Mouse (Mus musculus) liver, postnatal 0 days (tissue): ENCODE measurements at regions not wholly inside any gene's neighbourhood (a gene's known extent, or its start where the extent isn't known, plus 50 kb on each side); places are given as distances from the start of the nearest gene placed in this dataset.

Source experiments
- ATAC-seq: fragments of 200-750 bp; cut with Nextera tagmentation; 2 replicates; pipeline ENCODE4 v1.8.0; 2017; ENCODE audit warnings: mild to moderate bottlenecking, moderate library complexity
- DNase-seq: peaks from one replicate; pipeline ENCODE4 v3.0.0-alpha.2; 2016
- H3K27ac ChIP-seq: fragments of 300-500 bp; sonication (generic); 2 replicates; pipeline ENCODE4 v1.5.1; 2014; ENCODE audit warnings: antibody characterized with exemption, moderate library complexity, mild to moderate bottlenecking, low read depth
- H3K27me3 ChIP-seq: fragments of 300-500 bp; sonication (generic); 2 replicates; pipeline ENCODE4 v1.6.1; 2014; ENCODE audit warnings: low read length, control low read depth, mixed read lengths; ENCODE audit not compliant: insufficient read depth
- H3K36me3 ChIP-seq: fragments of 300-500 bp; sonication (generic); replicated peaks from 2 replicates; pipeline ENCODE4 v1.6.1; 2014; ENCODE audit warnings: mild to moderate bottlenecking, control low read depth, low read length, moderate library complexity, mixed read lengths; ENCODE audit not compliant: insufficient read depth
- H3K4me1 ChIP-seq: fragments of 300-500 bp; sonication (generic); 2 replicates; pipeline ENCODE4 v1.6.1; 2014; ENCODE audit warnings: antibody characterized with exemption, mild to moderate bottlenecking, control low read depth; ENCODE audit not compliant: insufficient read depth
- H3K4me2 ChIP-seq: fragments of 300-500 bp; sonication (generic); 2 replicates; pipeline ENCODE4 v1.6.1; 2014; ENCODE audit warnings: low read depth, mild to moderate bottlenecking, low read length, moderate library complexity, mixed read lengths
- H3K4me3 ChIP-seq: fragments of 300-500 bp; sonication (generic); 2 replicates; pipeline ENCODE4 v1.5.1; 2014; ENCODE audit warnings: low read depth, low read length
- H3K9ac ChIP-seq: fragments of 300-500 bp; sonication (generic); replicated peaks from 2 replicates; pipeline ENCODE4 v1.6.1; 2014; ENCODE audit warnings: mild to moderate bottlenecking, moderate library complexity
- H3K9me3 ChIP-seq: fragments of 300-500 bp; sonication (generic); 2 replicates; pipeline ENCODE4 v1.6.1; 2016; ENCODE audit warnings: mild to moderate bottlenecking, control low read depth, low read length, mixed read lengths
- CTCF ChIP-seq: sonication (generic); IDR thresholded peaks from 2 replicates; pipeline ENCODE4 v1.5.1; 2016; ENCODE audit warnings: antibody characterized with exemption, low read depth
- EP300 ChIP-seq: IDR thresholded peaks from 2 replicates; pipeline ENCODE4 v1.6.1; 2016; ENCODE audit warnings: antibody characterized with exemption, low read depth, mild to moderate bottlenecking
- WGBS: fragments of 180-500 bp; shearing (Covaris S2); extraction: QIAGEN DNeasy Blood & Tissue Kit; methylation state at CpG from one replicate; pipeline ENCODE4 v1.1.7; 2014; ENCODE audit not compliant: insufficient replicate concordance; 5-methylcytosine and 5-hydroxymethylcytosine counted together

DNA sequence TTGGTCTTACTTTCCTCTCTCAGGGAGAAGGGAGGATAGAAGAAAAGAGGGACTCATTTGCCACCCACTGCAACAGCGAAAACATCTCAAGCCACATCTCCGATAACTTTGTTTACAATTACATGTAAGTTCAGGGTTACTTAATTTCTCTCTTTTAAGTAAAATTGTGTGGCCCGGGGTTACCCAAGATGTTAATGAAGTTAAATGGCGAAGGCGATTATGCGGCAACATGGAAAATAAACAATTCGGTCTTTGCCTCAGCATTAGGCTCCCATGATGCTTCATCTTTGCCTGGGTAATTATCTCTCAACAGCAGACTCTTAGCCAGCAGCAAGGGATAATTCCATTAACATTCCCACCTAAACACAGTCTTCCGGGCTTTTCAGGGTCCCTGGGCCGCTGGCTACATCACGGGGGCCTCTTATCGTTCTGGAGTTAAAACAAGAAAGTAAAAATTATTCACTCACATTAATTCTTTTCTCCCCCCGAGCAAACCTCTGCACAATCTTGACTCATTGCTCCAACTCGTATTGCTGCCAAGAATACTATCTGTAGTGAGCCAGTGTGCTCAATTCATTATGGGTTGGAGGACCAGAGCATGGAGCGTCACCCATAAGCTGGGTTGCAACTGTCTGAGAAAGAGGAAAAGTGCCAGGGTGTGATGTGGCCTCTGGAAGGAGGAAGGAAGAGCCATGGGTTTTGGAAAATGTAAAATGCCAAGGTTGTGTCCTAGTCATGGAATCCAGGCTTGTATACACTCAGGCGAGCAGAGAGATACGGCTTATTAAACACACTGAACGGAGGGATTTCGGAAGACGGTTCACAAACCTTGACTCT is 226.5 kb upstream of the Klf3 start:
- no peak for ATAC-seq
- DNase-seq, result no peak
- no peaks in the 10 kb centered on the region for H3K27me3 ChIP-seq
- H3K4me1 ChIP-seq, result peaks cover 25% of the 10 kb centered on the region
- H3K9ac ChIP-seq, result no peak overlapping the region
- no peak overlapping the region for H3K27ac ChIP-seq
- H3K9me3 ChIP-seq, result no peaks in the 10 kb centered on the region
- H3K4me2 ChIP-seq, result no peak overlapping the region
- WGBS, result 81% methylated on average over 19 of the region's 19 CpGs
- TF ChIP-seq CTCF, result no peak
- TF ChIP-seq EP300, result no peak
- H3K4me3 ChIP-seq, result no peak overlapping the region
- no peaks in the 10 kb centered on the region for H3K36me3 ChIP-seq

DNA sequence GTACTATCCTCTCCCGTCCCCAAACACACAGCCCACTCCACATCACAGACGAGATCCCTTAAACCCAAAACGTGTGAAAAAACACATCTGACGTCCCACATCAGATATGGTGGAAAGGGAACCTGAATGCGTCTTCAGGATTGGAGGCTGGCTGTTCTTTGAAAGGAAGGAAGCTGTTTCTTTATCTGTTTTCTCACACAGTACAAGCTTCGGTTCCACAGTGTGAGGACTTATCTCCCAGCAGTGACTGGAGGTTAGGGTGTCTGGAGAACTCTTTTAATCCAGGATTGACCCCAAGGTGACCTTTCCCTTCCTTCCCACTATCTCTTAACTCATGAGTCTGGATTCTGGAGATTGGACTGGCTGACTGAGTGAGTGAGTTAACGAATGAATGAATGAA is 225.8 kb upstream of the Klf3 start:
- no peak overlapping the region for H3K4me3 ChIP-seq
- H3K27me3 ChIP-seq, result no peaks in the 10 kb centered on the region
- H3K9me3 ChIP-seq, result no peaks in the 10 kb centered on the region
- no peak overlapping the region; the same call in 1 of the 2 replicates for H3K27ac ChIP-seq
- no peak for DNase-seq
- ATAC-seq, result no peak
- H3K9ac ChIP-seq, result no peak overlapping the region
- no peaks in the 10 kb centered on the region for H3K36me3 ChIP-seq
- 42% methylated on average over 7 of the region's 7 CpGs for WGBS
- peaks cover 25% of the 10 kb centered on the region for H3K4me1 ChIP-seq
- TF ChIP-seq EP300 (peak; percentile 87), CTCF (no peak)
- no peak overlapping the region for H3K4me2 ChIP-seq

DNA sequence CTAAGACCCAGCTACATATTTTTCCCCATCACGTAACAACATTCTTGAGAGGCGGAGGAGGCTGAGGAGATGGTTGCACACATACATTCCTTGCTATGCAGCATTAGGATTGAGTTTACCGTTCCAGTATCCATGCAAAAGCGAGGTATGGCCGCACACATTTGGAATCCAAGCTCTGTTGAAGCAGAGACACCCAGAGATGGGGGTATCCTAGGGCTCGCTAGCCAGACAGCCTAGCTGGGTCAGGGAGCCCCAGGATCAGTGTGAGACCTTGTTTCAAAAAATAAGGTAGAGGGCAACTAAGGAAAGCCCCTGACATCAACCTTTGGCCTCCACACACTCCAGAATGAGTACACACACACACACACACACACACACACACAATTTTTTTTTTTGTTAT is 224.7 kb upstream of the Klf3 start:
- Histone ChIP-seq H3K36me3 (no peaks in the 10 kb centered on the region), H3K27ac (peak overlapping the region; percentile 94), H3K9ac (no peak overlapping the region), H3K4me3 (no peak overlapping the region), H3K9me3 (no peaks in the 10 kb centered on the region), H3K27me3 (no peaks in the 10 kb centered on the region), H3K4me1 (peaks cover 25% of the 10 kb centered on the region), H3K4me2 (no peak overlapping the region)
- DNase-seq (no peak), ATAC-seq (no peak)
- TF ChIP-seq CTCF (no peak), EP300 (no peak)
- WGBS, result 94% methylated on average over 6 of the region's 6 CpGs

DNA sequence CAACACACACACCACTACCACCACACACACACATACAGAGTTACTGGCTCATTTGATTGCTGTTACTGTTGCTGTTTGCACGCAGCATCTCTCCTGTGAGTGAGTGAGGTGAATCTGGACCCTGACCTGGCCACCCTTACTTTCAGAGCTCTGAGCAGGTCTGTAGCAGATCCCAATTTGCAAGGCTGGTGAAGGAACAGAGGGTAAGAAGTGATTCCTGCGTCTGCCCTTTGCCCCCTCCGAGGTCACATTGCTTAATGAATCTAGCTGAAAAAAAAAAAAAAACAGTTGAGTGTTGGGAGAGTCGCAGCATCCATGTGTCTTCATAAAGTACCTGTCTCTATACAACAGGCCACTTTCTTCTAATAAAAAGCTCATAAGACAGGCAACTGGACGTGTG is 224.1 kb upstream of the Klf3 start:
- 58% methylated on average over 5 of the region's 5 CpGs for WGBS
- H3K9ac ChIP-seq, result no peak overlapping the region
- H3K27ac ChIP-seq, result peak overlapping the region; percentile 94
- no peaks in the 10 kb centered on the region for H3K9me3 ChIP-seq
- TF ChIP-seq CTCF (no peak), EP300 (no peak)
- peak overlapping the region; percentile 47; the same call in 1 of the 2 replicates for H3K4me2 ChIP-seq
- no peak for DNase-seq
- ATAC-seq, result peak; percentile 24; the same call in 1 of the 2 replicates
- H3K27me3 ChIP-seq, result no peaks in the 10 kb centered on the region
- no peaks in the 10 kb centered on the region for H3K36me3 ChIP-seq
- no peak overlapping the region for H3K4me3 ChIP-seq
- H3K4me1 ChIP-seq, result peaks cover 25% of the 10 kb centered on the region

- H3K4me2 ChIP-seq, result peak overlapping the region; percentile 69
- peak overlapping the region; percentile 23; the same call in 1 of the 2 replicates for H3K4me3 ChIP-seq
- peaks cover 25% of the 10 kb centered on the region for H3K4me1 ChIP-seq
- peak overlapping the region; percentile 42 for H3K9ac ChIP-seq
- peak; percentile 91 for ATAC-seq
- H3K27me3 ChIP-seq, result no peaks in the 10 kb centered on the region
- H3K9me3 ChIP-seq, result no peaks in the 10 kb centered on the region
- peak overlapping the region; percentile 94 for H3K27ac ChIP-seq
- no peaks in the 10 kb centered on the region for H3K36me3 ChIP-seq
- TF ChIP-seq EP300 (no peak; the same call in 1 of the 2 replicates), CTCF (no peak)
- 19% methylated on average over 14 of the region's 14 CpGs for WGBS
- DNase-seq, result peak; percentile 80
Observed at GRCm38 (mm10) chr5:64579494-64580339, 223.5 kb upstream of the Klf3 start.

GRCm38 (mm10) chr5:64580340-64580723 is 222.9 kb upstream of the Klf3 start:
- no peak for DNase-seq
- no peaks in the 10 kb centered on the region for H3K27me3 ChIP-seq
- H3K9ac ChIP-seq, result peak overlapping the region; percentile 42; the same call in 1 of the 2 replicates
- H3K4me3 ChIP-seq, result 0 out of 2 replicates have a peak overlapping the region, but pooled peaks have one; percentile 23
- peaks cover 25% of the 10 kb centered on the region for H3K4me1 ChIP-seq
- H3K9me3 ChIP-seq, result no peaks in the 10 kb centered on the region
- WGBS, result 41% methylated on average over 3 of the region's 3 CpGs
- ATAC-seq, result peak; percentile 31
- TF ChIP-seq EP300 (no peak), CTCF (no peak)
- H3K27ac ChIP-seq, result peak overlapping the region; percentile 94
- peak overlapping the region; percentile 69 for H3K4me2 ChIP-seq
- H3K36me3 ChIP-seq, result no peaks in the 10 kb centered on the region
